Mouse (Mus musculus) intestine, embryonic 15.5 days (tissue): ENCODE measurements around the gene Vmp1. TPM values are rescaled to one million over a fixed set of nuclear protein-coding genes. Genes with fewer than 3 reads are reported as not detected.

Experiments used
- ATAC-seq: fragments of 200-750 bp; cut with Nextera tagmentation; 2 replicates; pipeline ENCODE4 v1.8.0; 2017; ENCODE audit warnings: moderate TSS enrichment, moderate library complexity
- H3K27ac ChIP-seq: fragments of 300-500 bp; sonication (generic); 2 replicates; pipeline ENCODE4 v1.5.1; 2015; ENCODE audit warnings: mild to moderate bottlenecking, inconsistent platforms
- H3K27me3 ChIP-seq: fragments of 300-500 bp; sonication (generic); replicated peaks from 2 replicates; pipeline ENCODE4 v1.6.1; 2015; ENCODE audit warnings: inconsistent platforms
- H3K36me3 ChIP-seq: fragments of 300-500 bp; sonication (generic); 2 replicates; pipeline ENCODE4 v1.6.1; 2015; ENCODE audit warnings: inconsistent platforms
- H3K4me1 ChIP-seq: fragments of 300-500 bp; sonication (generic); replicated peaks from 2 replicates; pipeline ENCODE4 v1.6.1; 2015; ENCODE audit warnings: inconsistent platforms
- H3K4me2 ChIP-seq: fragments of 300-500 bp; sonication (generic); replicated peaks from 2 replicates; pipeline ENCODE4 v1.6.1; 2015; ENCODE audit warnings: mild to moderate bottlenecking, inconsistent platforms
- H3K4me3 ChIP-seq: fragments of 300-500 bp; sonication (generic); replicated peaks from 2 replicates; pipeline ENCODE4 v1.5.1; 2015; ENCODE audit warnings: inconsistent platforms
- H3K9ac ChIP-seq: fragments of 300-500 bp; sonication (generic); 2 replicates; pipeline ENCODE4 v1.6.1; 2015; ENCODE audit warnings: inconsistent platforms
- H3K9me3 ChIP-seq: fragments of 300-500 bp; sonication (generic); 2 replicates; pipeline ENCODE4 v1.6.1; 2016; ENCODE audit warnings: inconsistent platforms
- WGBS: fragments of 180-500 bp; shearing (Covaris S2); methylation state at CpG from one replicate; pipeline ENCODE4 v1.1.7; 2015; 5-methylcytosine and 5-hydroxymethylcytosine counted together
- polyA plus RNA-seq: library from polyadenylated mRNA; unstranded; fragments of >200 nt; fragmentation: Nextera tagmentation; extraction: Ambion mirVana; gene quantifications from 2 replicates; pipeline ENCODE4 v1.2.1, GENCODE M21; 2015

Gene Vmp1
- polyA plus RNA-seq, 1 experiment from 2014 or later: 168 TPM

DNA sequence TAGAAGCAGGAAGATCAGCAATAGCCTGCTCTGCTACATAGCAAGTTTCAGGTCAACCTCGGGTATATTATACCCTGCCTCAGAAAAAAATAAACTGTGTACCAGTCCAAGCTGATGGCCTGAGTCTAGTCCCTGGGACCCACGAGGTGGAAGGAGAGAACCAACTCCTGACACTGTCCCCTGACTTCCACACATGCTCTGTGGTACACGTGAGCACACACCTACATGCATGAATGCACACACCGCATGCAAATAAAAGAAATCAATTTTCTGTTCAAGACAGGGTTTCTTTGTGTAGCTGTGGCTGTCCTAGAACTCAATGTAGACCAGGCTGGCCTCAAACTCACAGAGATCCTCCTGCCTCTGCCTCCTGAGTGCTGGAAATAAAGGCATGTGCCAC lies 125.4 kb downstream of the Vmp1 start:
- no peak for ATAC-seq
- Histone ChIP-seq H3K4me1 (no peaks in the 10 kb centered on the region), H3K9me3 (no peaks in the 10 kb centered on the region), H3K9ac (no peak overlapping the region), H3K27ac (no peak overlapping the region), H3K27me3 (no peaks in the 10 kb centered on the region), H3K4me2 (no peak overlapping the region), H3K4me3 (no peak overlapping the region), H3K36me3 (peaks cover 3% of the 10 kb centered on the region; the same call in 1 of the 2 replicates)
- WGBS: 85% methylated on average over 4 of the region's 4 CpGs

DNA sequence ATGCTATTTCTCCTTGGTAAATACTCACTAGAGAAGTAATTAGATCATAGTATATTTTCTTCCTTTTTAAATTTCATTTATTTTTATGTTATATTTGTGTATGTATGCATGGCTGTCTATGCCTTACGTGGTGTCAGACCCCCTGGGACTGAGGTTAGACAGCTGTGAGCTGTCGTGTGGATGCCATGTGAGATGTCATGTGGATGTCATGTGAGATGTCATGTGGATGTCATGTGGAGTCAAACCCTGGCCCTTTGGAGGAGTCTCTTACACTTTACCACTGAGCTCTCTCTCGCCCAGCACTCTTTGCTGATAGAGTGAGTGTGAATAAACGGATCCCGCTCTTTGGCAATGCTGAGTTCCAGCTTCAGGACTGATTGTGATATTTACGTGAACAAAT lies 130.1 kb downstream of the Vmp1 start:
- no peak overlapping the region for H3K9ac ChIP-seq
- no peak for ATAC-seq
- WGBS: 93% methylated on average over 6 of the region's 6 CpGs

DNA sequence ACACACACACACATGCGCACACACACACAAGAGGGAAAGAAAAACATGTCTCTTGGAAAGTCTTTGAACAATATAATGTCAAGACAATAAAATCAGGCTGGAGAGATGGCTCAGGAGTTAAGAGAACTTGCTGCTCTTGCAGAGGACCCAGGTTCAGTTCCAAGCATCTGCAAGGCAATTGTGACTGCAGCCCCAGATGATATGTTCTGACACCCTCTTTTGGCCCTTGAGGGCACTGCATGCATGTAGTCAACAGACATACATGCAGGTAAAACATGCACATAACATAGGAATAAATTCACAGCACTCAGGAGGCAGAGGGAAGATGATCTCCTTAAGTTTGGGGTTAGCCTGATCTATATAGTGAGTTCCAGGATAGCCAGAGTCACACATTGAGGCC lies 136.2 kb downstream of the Vmp1 start:
- H3K27ac ChIP-seq: no peak overlapping the region
- H3K4me2 ChIP-seq: no peak overlapping the region
- H3K9ac ChIP-seq: no peak overlapping the region
- 100% methylated on average over 1 of the region's 1 CpGs for WGBS
- no peak overlapping the region for H3K4me3 ChIP-seq
- no peak for ATAC-seq
- no peaks in the 10 kb centered on the region for H3K27me3 ChIP-seq
- H3K4me1 ChIP-seq: 0 out of 2 replicates have a peak, but pooled peaks cover 10% of the 10 kb centered on the region
- no peaks in the 10 kb centered on the region for H3K36me3 ChIP-seq
- H3K9me3 ChIP-seq: no peaks in the 10 kb centered on the region

More for the DNA sequence above, 130.1 kb downstream of the Vmp1 start:
- Histone ChIP-seq H3K4me1 (no peaks in the 10 kb centered on the region), H3K4me2 (no peak overlapping the region), H3K27me3 (no peaks in the 10 kb centered on the region), H3K9me3 (no peaks in the 10 kb centered on the region), H3K27ac (no peak overlapping the region), H3K36me3 (peaks cover 3% of the 10 kb centered on the region; the same call in 1 of the 2 replicates), H3K4me3 (no peak overlapping the region)

DNA sequence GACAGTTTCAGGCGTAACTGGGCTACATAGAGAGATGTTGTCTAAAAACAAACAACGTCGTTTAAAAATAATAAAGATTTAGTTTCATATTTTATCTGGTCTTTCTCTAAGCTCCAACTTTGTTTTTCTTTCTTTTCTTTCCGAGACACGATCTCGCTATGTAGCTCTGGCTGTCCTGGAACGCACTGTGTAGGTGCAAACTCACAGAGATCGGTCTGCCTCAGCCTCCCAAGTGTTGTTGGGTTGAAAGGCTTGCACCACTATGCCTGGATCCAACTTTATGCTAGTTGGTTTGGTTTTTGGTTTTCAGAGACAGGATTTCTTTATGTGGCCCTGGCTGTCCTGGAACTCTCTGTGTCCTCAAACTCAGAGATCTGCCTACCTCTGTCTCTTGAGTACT lies 138.1 kb downstream of the Vmp1 start:
- Histone ChIP-seq H3K27ac (peak overlapping the region; percentile 42; the same call in 1 of the 2 replicates), H3K4me1 (0 out of 2 replicates have a peak, but pooled peaks cover 10% of the 10 kb centered on the region), H3K4me2 (peak overlapping the region; percentile 54), H3K4me3 (peak overlapping the region; percentile 78), H3K36me3 (0 out of 2 replicates have a peak, but pooled peaks cover 3% of the 10 kb centered on the region), H3K9me3 (no peaks in the 10 kb centered on the region), H3K27me3 (no peaks in the 10 kb centered on the region), H3K9ac (peak overlapping the region; percentile 38)
- WGBS: 81% methylated on average over 8 of the region's 8 CpGs
- ATAC-seq: no peak

DNA sequence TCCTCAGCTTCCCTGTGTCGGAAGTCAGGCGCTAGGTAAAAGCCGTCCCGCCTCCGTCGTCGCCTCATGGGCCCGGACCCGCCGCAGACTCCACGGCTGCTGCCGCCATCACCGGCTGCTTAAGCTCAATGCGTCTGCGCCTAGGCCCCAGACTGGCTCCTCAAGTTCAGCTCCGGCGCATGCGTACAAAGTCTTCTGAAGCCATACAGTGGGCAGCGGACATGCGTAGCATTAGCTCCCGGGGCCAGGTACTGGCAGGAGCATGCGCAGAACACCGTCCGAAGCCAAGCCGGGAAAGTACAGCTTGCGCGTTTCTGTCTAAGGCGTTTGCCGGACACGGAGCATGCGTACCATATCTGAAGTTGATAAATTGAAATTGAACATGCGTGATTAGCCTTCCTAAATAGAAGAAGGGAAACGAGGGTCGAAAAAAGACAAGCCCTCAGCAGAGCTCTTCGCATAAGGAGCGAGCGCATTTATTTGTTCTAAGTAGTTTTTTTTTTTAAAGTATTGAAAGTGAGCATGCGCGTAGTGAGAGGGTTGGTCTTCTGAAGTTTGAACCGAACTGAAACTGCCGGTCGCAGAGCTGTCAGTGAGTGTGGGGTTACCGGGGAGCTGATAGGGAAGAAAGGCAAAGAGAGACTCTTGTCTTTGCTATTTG lies 138.9 kb downstream of the Vmp1 start, which contains the start of the genes Rps6kb1 and Tubd1:
TSS of gene Rps6kb1 (minus strand) at position 167 of the 661 bp plus-strand sequence.
TSS of gene Tubd1 (plus strand) at position 353 of the 661 bp plus-strand sequence.
- H3K36me3 ChIP-seq: 0 out of 2 replicates have a peak, but pooled peaks cover 3% of the 10 kb centered on the region
- no peaks in the 10 kb centered on the region for H3K9me3 ChIP-seq
- H3K4me1 ChIP-seq: 0 out of 2 replicates have a peak, but pooled peaks cover 10% of the 10 kb centered on the region
- peak within 1 kb of the TSS; percentile 75 for H3K27ac ChIP-seq
- H3K9ac ChIP-seq: peak within 1 kb of the TSS; percentile 87
- H3K4me3 ChIP-seq: peak within 1 kb of the TSS; percentile 78
- no peaks in the 10 kb centered on the region for H3K27me3 ChIP-seq
- peak; percentile 99 for ATAC-seq
- peak within 1 kb of the TSS; percentile 75 for H3K4me2 ChIP-seq
- under 1% methylated on average over 43 of the region's 43 CpGs for WGBS

DNA sequence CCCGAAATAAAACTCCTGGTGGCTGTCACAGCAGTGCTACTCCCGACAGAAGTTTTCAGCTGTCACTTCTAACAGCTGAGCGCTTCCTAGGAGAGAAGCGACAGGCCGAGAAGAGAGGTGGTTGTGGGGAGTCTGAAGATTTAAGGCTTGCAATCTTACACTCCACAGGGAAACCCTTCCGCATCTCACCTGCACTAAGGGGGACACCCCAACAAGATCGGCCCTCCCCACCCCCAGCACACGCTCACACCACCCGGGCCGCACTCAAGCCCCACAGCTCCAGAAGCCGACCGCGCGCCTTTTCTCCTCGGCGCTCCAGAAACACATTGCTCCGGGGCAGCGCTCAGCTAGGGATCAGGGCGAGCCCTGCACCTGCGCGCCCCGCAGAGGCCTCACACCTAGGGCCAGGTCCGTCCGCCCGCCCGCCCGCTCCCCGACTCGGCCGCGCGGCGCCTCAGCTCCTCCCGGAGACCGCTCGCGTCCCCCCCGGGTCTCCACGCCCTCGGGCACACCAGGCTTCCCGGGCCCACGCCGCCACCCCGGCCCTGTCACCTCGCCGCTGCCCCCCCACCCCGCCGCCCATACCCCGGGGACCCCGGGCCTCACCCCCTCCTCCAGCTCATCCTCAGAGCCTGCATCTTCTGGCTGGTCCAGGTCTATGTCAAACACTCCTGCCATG lies 139.5 kb downstream of the Vmp1 start:
- peak; percentile 83 for ATAC-seq
- 0 out of 2 replicates have a peak, but pooled peaks cover 10% of the 10 kb centered on the region for H3K4me1 ChIP-seq
- under 1% methylated on average over 48 of the region's 50 CpGs for WGBS

DNA sequence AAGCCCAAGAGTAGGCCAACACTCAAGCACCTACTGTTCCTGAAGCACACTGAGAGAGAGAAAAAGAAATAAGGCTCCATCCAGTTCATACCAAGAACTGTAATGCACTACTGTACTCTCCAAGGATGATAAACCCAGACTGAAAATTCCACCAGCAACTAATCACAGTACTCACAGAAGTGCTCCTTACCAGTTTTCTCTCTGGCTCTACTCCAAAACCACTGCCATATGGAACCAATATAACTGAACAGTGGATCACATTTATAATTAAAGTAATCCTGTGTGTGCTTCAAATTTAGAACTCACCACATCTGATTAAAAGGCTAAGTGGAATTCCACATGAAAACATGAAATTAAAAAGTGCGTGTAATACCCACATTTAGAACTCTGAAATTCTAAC lies 140.8 kb downstream of the Vmp1 start:
- no peak for ATAC-seq
- no peaks in the 10 kb centered on the region for H3K9me3 ChIP-seq
- 88% methylated on average over 1 of the region's 1 CpGs for WGBS
- H3K27me3 ChIP-seq: no peaks in the 10 kb centered on the region
- no peak overlapping the region; the same call in 1 of the 2 replicates for H3K9ac ChIP-seq
- H3K36me3 ChIP-seq: 0 out of 2 replicates have a peak, but pooled peaks cover 3% of the 10 kb centered on the region
- no peak overlapping the region for H3K27ac ChIP-seq
- peak overlapping the region; percentile 75 for H3K4me2 ChIP-seq
- H3K4me1 ChIP-seq: 0 out of 2 replicates have a peak, but pooled peaks cover 10% of the 10 kb centered on the region
- no peak overlapping the region for H3K4me3 ChIP-seq

More for the DNA sequence above, 139.5 kb downstream of the Vmp1 start:
- peak overlapping the region; percentile 75 for H3K27ac ChIP-seq
- H3K36me3 ChIP-seq: 0 out of 2 replicates have a peak, but pooled peaks cover 3% of the 10 kb centered on the region
- no peaks in the 10 kb centered on the region for H3K27me3 ChIP-seq
- H3K4me2 ChIP-seq: peak overlapping the region; percentile 75
- H3K4me3 ChIP-seq: peak overlapping the region; percentile 78
- no peaks in the 10 kb centered on the region for H3K9me3 ChIP-seq
- H3K9ac ChIP-seq: peak overlapping the region; percentile 87

DNA sequence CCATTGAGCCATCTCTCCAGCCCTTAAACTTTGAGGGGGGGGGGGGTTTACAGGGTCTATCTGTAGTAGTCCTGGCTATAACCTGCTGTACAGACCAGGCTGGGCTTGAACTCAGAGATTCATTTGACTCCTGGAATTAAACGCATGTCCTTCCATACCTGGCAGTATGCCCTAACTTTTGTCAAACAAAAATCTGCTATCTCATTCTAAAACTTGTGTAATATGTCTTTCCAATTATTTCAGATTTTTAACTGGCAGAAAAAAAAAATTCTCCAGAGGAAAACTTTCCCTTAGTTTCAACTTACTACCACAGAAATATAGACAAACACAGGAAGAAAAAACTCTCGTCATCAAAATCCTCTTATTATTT lies 143.2 kb downstream of the Vmp1 start:
- H3K27me3 ChIP-seq: no peaks in the 10 kb centered on the region
- WGBS: 92% methylated on average over 2 of the region's 2 CpGs
- no peaks in the 10 kb centered on the region for H3K9me3 ChIP-seq
- 0 out of 2 replicates have a peak, but pooled peaks cover 3% of the 10 kb centered on the region for H3K36me3 ChIP-seq
- H3K4me2 ChIP-seq: no peak overlapping the region
- no peak for ATAC-seq
- H3K9ac ChIP-seq: no peak overlapping the region
- 0 out of 2 replicates have a peak, but pooled peaks cover 4% of the 10 kb centered on the region for H3K4me1 ChIP-seq
- H3K27ac ChIP-seq: no peak overlapping the region
- H3K4me3 ChIP-seq: no peak overlapping the region

DNA sequence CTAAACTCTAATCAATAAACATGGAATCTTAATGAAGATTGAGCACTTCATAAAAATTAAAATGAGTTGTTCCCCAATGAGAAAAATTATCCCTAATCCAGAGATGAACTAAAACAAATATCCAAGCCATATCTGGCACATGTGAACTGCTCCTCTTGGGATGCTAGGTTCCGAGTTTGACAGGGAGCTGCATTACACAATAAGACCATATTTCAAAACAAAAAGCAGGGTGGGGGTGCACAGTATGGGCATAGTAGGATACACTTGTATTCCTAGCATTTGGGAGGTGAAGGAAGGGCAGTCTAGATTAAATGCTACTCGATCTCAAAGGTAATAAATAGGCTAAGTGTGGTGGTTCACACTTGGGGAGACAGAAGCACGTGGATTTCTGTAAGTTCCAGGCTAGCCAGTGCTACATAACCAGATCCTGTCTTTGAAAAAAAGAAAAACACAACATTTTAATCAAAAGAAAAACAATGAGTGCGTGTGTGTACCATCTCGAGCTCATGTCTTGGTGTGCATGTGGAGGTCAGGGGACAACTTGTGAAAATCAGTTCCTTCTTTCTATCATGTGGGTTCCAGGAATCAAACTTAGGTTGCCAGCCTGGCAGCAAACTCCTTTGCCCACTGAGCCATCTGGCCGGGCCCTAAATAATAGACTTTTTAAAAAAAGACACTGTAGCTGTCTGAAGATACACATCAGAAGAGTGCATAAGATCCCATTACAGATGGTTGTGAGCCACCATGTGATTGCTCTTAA lies 143.7 kb downstream of the Vmp1 start:
- Histone ChIP-seq H3K36me3 (0 out of 2 replicates have a peak, but pooled peaks cover 3% of the 10 kb centered on the region), H3K4me1 (0 out of 2 replicates have a peak, but pooled peaks cover 4% of the 10 kb centered on the region), H3K9me3 (no peaks in the 10 kb centered on the region), H3K27me3 (no peaks in the 10 kb centered on the region), H3K27ac (no peak overlapping the region), H3K4me3 (no peak overlapping the region), H3K9ac (no peak overlapping the region), H3K4me2 (no peak overlapping the region)
- ATAC-seq: no peak
- WGBS: 87% methylated on average over 6 of the region's 6 CpGs

DNA sequence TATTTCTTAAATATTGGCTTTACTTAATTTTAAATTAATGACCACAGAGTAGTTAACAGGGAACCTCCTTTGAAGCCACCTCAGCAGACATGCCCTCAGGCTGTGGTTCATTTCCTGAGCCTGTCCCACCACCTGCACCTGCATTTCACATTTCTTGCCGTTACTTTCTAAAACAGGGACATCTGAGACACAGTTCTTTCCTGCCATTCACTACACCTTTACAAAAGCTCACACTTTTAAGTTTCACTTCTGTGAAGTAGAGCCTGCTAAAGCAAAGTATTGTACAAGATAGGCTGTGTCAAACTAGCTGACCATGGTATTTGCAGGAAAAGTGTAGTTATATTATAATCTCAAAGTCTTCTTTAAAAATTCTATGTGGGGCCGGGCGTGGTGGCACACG lies 144.8 kb downstream of the Vmp1 start:
- Histone ChIP-seq H3K9me3 (no peaks in the 10 kb centered on the region), H3K27me3 (no peaks in the 10 kb centered on the region), H3K9ac (no peak overlapping the region), H3K4me1 (0 out of 2 replicates have a peak, but pooled peaks cover 4% of the 10 kb centered on the region), H3K36me3 (0 out of 2 replicates have a peak, but pooled peaks cover 3% of the 10 kb centered on the region), H3K27ac (no peak overlapping the region), H3K4me2 (no peak overlapping the region), H3K4me3 (no peak overlapping the region)
- ATAC-seq: no peak
- 97% methylated on average over 4 of the region's 4 CpGs for WGBS

DNA sequence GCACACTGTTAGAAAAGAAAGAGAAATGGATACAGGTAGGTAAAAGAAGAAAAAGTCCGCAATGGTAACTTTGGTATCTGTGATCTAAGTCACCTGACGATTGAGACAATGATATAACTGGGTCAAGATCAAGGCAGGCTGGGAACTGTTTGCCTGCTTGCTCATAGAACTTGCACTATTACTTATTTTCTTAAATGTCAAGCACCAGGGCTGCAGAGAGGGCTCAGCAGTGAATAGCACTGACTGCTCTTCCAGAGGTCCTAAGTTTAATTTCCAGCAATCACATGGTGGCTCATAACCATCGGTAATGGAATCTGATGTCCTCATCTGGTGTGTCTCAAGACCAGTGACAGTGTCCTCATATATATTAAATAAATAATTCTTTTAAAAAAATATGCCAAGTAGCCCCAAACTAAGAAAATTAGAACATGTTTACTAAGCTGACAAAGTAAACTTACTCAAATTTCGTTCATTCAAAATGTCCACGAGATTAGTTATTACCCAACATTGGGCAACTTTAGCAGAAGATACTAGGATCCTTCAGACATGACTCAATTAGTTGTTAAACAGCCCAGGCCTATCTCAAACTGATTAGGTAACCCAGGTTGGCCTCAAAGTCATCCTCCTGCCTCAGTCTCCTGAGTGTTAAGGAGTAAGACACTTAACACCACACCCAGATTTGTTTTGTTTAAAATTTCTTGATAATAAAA lies 149.3 kb downstream of the Vmp1 start:
- peaks cover 4% of the 10 kb centered on the region for H3K36me3 ChIP-seq
- H3K4me1 ChIP-seq: no peaks in the 10 kb centered on the region
- no peak overlapping the region for H3K4me2 ChIP-seq
- no peak overlapping the region for H3K4me3 ChIP-seq
- ATAC-seq: no peak
- WGBS: 88% methylated on average over 5 of the region's 5 CpGs
- H3K27ac ChIP-seq: no peak overlapping the region
- no peak overlapping the region for H3K9ac ChIP-seq
- H3K9me3 ChIP-seq: no peaks in the 10 kb centered on the region
- no peaks in the 10 kb centered on the region for H3K27me3 ChIP-seq
